Mouse (Mus musculus) heart, adult 2 months (tissue): Measurements from ENCODE around the gene Kcnh7.

Experiments
- CTCF ChIP-seq: fragments of 200-600 bp; IDR thresholded peaks from 2 replicates; pipeline ENCODE4 v1.8.1; 2022; ENCODE audit warnings: antibody characterized with exemption, mild to moderate bottlenecking, moderate library complexity
- POLR2A ChIP-seq: fragments of 200-500 bp; IDR thresholded peaks from 2 replicates; pipeline ENCODE4 v1.6.1; 2011; ENCODE audit warnings: mild to moderate bottlenecking, low read depth, low read length, control low read depth; ENCODE audit not compliant: insufficient read depth

- no peak for TF ChIP-seq CTCF
- TF ChIP-seq POLR2A: no peak
Measured at GRCm38 (mm10) chr2:63183563-63184545, at the start of gene Kcnh7.
